Comparison of ENCODE assay signal across 8 mouse cellular contexts in genomic region chr8:117334748-117335393, GRCm38 (mm10).
A peak's percentile ranks its signal among the peaks of the same experiment; 100 is the strongest.
DNase-seq lines count a peak whose midpoint lies in the region; ATAC-seq lines count a peak whose summit lies in the region.

No protein-coding gene starts in this region.

- peak overlapping the region; percentile 73 for H3K27ac ChIP-seq in embryonic facial prominence, embryonic 13.5 days
- peak overlapping the region; percentile 96 for H3K27ac ChIP-seq in intestine, embryonic 15.5 days
- peak overlapping the region; percentile 91 for H3K27ac ChIP-seq in liver, embryonic 15.5 days (replicated peaks)

- DNase-seq in embryo, embryonic 11 days: peak; percentile 44
- no peak for DNase-seq in embryo, embryonic 10 days (ENCODE audit: low spot score)
- no peak for DNase-seq in ovary, postnatal 14 days (ENCODE audit: low spot score)
- DNase-seq in frontal cortex, postnatal 36 days (ENCODE audit: low spot score in 2 of 2): no peak
- no peak for DNase-seq in right cerebral cortex, postnatal 10 days (ENCODE audit: low spot score in 2 of 2)

- H3K4me1 ChIP-seq in embryonic facial prominence, embryonic 13.5 days: peaks cover 63% of the 10 kb centered on the region
- peaks cover 66% of the 10 kb centered on the region for H3K4me1 ChIP-seq in intestine, embryonic 15.5 days (replicated peaks)
- peaks cover 92% of the 10 kb centered on the region for H3K4me1 ChIP-seq in liver, embryonic 15.5 days (replicated peaks)

- ATAC-seq in embryonic facial prominence, embryonic 13.5 days (ENCODE audit: insufficient number of reproducible peaks, insufficient read depth, low FRiP score, low TSS enrichment, low read depth): no peak
- ATAC-seq in intestine, embryonic 15.5 days: peak; percentile 82
- ATAC-seq in liver, embryonic 15.5 days (ENCODE audit: insufficient read depth): peak; percentile 72

- no peaks in the 10 kb centered on the region for H3K36me3 ChIP-seq in embryonic facial prominence, embryonic 13.5 days
- no peaks in the 10 kb centered on the region for H3K36me3 ChIP-seq in intestine, embryonic 15.5 days
- H3K36me3 ChIP-seq in liver, embryonic 15.5 days (replicated peaks): no peaks in the 10 kb centered on the region

- WGBS in embryonic facial prominence, embryonic 13.5 days: 16% methylated on average over 14 of the region's 14 CpGs
- 23% methylated on average over 14 of the region's 14 CpGs for WGBS in intestine, embryonic 15.5 days
- WGBS in liver, embryonic 15.5 days (ENCODE audit: insufficient replicate concordance): 31% methylated on average over 14 of the region's 14 CpGs

- peak overlapping the region; percentile 32; the same call in 1 of the 2 replicates for H3K9ac ChIP-seq in embryonic facial prominence, embryonic 13.5 days
- peak overlapping the region; percentile 14; the same call in 1 of the 2 replicates for H3K9ac ChIP-seq in intestine, embryonic 15.5 days
- peak overlapping the region; percentile 40 for H3K9ac ChIP-seq in liver, embryonic 15.5 days

- H3K4me2 ChIP-seq in embryonic facial prominence, embryonic 13.5 days: peak overlapping the region; percentile 37
- peak overlapping the region; percentile 62 for H3K4me2 ChIP-seq in intestine, embryonic 15.5 days (replicated peaks)
- H3K4me2 ChIP-seq in liver, embryonic 15.5 days: peak overlapping the region; percentile 55

- H3K27me3 ChIP-seq in embryonic facial prominence, embryonic 13.5 days: no peaks in the 10 kb centered on the region
- no peaks in the 10 kb centered on the region for H3K27me3 ChIP-seq in intestine, embryonic 15.5 days (replicated peaks)
- H3K27me3 ChIP-seq in liver, embryonic 15.5 days: no peaks in the 10 kb centered on the region

- no peak overlapping the region for H3K4me3 ChIP-seq in embryonic facial prominence, embryonic 13.5 days
- 0 out of 2 replicates have a peak overlapping the region, but pooled peaks have one; percentile 10 for H3K4me3 ChIP-seq in intestine, embryonic 15.5 days (replicated peaks)
- peak overlapping the region; percentile 34 for H3K4me3 ChIP-seq in liver, embryonic 15.5 days (replicated peaks)

- no peaks in the 10 kb centered on the region for H3K9me3 ChIP-seq in embryonic facial prominence, embryonic 13.5 days
- H3K9me3 ChIP-seq in intestine, embryonic 15.5 days: no peaks in the 10 kb centered on the region
- no peaks in the 10 kb centered on the region for H3K9me3 ChIP-seq in liver, embryonic 15.5 days (replicated peaks)
